Mouse (Mus musculus) liver, embryonic 14.5 days (tissue): ENCODE measurements around the gene Dock9.

Source experiments
- CTCF ChIP-seq: IDR thresholded peaks from 2 replicates; pipeline ENCODE4 v1.5.1; 2016; ENCODE audit warnings: antibody characterized with exemption, low read depth, control low read depth
- EP300 ChIP-seq: IDR thresholded peaks from 2 replicates; pipeline ENCODE4 v1.6.1; 2016; ENCODE audit warnings: antibody characterized with exemption, low read depth

- TF ChIP-seq CTCF (no peak), EP300 (no peak)
These were observed 263.1 kb downstream of the Dock9 start for GRCm38 (mm10) chr14:121534501-121534900.
